Mouse (Mus musculus) embryo, embryonic 10.5 days (tissue): ENCODE data around the gene Wiz.
A peak's percentile ranks its signal among the peaks of the same experiment; 100 is the strongest.

Experiments used
- DNase-seq: peaks from one replicate; pipeline ENCODE4 v3.0.0-alpha.2; 2015; ENCODE audit warnings: low spot score

The Wiz gene

DNA sequence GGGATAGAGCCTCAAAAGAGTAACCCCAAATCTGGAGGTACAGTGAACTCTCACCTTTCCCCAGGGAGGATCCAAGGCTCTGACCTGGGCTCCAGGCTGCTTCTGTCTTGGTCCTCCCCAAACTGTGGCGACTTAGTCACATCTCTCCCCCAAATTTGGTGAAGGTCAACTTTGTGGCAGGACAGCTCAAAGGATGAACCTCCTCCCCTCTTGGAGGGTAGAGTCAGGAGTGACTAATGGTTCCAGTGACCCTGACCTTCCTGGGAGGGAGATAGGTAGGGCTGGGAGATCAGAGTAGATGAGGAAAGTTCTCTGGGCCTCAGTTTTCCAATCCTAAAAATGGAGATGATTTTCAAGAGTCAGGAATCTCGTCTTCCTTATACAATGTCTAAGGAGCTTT is 10.5 kb downstream of the Wiz start:
- DNase-seq, result no peak

DNA sequence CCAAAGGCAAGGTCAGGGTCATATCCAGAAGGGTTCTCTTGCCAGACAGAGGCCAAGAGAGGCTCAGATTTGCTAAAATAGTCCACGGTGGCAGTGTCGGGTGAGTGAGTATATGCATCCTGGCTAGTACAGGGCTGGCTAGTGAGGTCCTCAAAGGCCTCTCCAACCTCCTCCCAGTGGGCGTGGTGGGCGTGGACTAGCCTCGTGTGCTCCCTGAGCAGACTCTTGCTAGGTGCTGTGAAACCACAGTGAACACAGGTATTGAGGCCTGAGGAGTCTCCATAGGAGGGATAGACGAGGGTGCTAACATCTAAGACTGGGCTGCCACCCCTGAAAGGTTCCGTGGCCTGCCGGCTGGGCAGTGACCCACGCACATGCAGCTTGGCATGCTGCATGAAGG is 12.1 kb downstream of the Wiz start:
- no peak for DNase-seq

DNA sequence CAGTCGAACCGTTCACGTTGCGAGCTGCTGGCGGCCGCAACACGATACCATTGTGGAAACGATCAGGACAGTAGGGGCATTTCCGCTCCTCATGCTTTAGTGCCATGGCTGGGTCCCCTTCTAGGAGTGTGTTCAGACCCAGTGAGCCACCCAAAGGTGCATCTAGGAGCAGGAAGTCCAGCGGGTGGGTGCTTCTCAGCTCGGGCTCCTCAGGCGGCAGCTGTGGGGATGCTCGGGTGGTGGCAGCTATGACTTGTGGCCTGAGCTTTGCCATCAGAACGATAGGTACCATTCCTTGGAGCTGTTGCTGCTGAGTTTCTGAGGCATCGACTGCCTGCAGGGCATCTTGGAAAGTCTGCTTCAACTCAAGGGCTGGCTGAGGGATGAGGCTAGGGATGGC is 12.8 kb downstream of the Wiz start:
- no peak for DNase-seq

DNA sequence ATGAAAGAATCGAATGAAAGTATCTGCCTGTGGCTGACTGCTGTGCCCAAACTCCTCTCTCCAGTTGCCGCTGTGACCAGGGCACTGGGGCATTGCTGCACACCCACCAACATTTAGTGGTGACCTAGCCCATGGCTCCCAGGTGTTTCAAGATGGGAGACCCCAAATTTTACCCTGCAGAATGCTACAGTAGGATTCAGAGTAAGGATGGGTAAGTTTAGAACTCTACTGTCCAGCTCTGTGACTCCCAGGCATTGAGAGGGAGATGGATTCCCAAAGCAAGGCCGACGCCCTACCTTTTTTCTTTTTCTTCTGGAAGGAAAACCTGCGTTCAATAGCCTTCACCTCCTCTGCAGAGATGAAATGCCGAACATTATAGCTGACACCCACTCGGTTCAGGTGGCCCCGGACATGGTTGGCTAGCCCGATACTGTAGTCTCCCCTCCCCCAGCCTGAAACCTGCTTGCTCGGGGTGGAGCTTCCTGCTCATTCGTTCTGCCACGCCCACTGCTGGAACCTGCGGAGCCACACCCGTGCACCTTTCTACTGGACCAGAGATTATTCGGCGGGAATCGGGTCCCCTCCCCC is 20.2 kb downstream of the Wiz start:
- DNase-seq, result peak; percentile 55

DNA sequence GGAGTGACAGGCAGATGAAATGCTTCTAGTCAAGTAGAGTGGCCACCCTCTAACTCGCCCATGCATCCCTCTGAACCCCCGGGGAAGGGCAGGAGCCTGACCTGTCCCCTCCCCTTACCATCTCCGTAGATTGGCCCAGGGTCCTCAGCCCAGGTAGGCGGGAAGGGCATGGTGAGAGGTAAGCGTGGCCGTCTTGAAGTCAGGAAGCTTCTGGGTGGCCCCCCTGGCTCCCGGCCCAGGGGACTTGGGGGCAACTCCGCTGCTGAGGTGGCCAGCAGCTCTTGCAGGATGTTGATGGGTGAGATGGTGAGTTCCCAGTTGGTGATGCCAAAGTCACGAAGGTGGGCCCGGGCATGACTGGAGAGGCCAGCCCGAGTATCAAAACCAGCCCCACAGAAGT is 21.5 kb downstream of the Wiz start:
- no peak for DNase-seq

DNA sequence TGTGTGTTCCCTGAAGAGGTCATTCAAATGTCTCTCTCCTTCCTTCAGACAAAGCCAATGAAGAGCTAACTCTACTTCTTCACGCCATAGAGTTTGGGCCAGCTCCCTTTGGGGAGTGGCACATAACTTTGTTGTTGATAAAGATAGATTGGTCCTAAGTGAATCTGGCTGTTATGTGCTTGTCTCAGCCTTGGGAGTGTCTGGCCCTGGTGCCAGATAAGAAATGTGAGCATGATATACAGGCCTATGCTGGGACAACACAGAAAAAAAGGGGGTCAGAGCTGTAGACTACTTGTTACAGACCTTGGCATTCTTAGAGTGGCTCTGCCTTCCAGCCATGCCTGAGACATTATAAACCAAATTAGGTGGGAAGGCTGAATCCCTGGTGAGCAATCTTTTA is 23.9 kb downstream of the Wiz start:
- DNase-seq, result no peak

DNA sequence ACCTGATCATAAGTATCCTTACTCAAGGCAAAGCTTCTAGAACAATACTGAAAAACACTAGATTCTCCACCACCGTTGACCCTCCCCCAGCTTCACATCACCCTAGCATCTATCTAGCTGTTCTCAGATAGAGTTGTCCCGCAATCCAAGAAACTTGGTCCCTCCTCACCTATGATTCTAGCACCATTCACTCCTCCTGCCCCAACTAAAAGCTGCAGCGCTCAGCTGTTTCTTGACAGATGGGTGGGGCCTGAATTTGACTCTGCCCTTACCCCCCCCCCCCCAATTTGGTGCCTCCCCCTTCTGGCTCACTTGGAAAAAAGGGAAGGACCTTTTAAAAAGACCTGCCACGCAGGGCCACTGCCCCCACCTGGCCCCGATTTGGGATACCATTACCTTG is 24.4 kb downstream of the Wiz start:
- DNase-seq, result no peak

DNA sequence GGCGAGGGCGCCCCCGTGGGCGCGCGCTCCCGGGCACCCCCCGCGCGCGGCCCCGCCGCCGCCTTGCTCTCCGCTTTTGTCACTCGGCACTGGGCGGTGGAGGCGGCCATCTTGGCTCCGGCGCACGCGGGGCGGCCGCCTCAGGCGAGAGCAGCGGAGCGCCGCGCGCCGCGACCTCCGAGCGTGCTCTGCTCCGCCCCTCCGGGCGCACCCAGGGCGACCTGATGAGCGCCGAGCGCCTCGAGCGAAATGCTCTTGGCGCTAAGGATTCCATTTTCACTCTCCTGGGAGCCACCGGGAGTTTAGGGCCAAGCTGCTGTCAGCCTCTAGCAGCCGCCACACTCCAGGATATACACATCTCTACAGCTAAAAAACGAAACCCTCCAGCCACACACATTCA is 24.9 kb downstream of the Wiz start:
- peak; percentile 95 for DNase-seq

DNA sequence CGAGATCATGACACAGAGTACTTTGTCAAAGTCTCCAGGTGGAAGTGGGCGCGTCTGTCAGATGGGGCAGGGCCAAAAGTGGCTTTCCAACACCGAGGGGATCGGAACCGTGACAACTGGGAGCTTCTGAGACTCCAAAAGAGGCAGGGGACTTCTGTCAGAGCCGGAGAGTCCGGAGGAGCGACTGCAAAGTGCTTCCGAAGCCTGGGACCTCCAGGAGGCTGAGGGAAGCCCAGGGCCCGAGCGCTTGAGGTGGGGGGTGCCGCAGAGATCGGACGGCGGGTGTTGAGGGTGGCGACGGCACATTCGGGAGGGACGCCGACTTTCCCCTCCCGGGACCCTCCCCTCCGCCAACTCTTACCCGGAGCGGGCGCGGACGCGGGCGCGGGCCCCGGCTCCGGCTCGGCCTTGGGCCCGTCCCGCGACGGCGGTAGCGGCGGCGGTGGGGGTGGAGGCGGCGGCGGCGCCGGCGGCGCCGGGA is 25.4 kb downstream of the Wiz start:
- DNase-seq, result peak; percentile 48

DNA sequence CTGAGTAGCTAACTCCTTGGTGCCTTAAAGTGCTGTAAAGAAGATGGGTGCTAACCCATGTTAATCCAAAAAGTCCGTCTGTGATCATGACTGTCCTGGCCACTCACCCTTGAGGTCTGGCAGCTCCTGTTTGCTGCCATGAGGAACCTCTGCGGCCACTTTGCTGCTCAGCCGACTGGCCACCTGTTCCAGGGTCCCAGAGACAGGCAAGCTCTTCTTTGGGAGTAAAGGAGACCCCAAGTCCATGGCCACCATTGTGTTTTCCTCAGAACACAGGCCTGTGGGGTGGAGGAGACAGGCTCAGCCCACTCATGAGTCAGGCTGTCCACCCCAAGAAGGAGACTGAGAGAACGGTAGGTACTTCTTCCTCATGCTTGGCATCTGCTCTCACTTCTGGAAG is 26.6 kb downstream of the Wiz start:
- DNase-seq, result no peak

DNA sequence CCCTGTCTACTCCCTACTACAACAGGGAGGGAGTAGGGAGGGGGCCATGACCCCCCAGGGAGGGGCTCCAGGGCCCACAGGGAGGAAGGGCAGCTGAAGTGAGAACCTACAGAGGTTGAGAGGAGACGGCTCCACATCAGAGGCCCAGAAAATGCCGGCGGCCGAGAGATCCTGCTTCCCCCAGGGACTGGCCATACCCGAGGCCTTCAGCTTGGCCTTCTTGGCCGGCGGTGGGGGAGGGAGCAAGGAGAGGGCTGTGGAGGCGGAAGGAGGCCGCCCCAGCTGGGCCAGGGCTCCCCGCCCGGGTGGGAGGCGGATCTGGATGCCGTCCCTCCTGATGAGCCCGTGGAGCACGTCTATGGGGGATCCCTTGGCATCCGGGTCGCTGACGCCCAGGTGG is 29.3 kb downstream of the Wiz start:
- DNase-seq, result no peak

DNA sequence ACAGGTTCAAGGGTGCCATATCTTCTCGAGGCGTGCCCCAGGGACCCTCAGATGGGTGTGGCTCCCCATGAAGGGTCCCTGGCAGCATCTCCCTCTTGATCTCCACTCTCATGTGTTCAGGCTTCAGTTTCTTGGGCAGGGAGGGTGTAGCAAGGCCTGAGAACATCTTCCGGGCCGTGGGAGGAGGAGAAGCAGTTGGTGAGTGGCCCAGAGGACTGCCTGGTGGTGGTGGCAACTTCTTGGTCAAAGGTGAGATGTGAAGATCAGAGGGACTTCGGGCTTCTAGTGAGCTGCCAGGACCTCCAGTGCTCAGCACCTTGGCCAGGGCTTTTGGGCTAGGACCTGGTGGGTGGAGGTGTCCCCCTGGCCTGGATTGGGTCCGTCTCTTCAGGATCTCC is 30.3 kb downstream of the Wiz start:
- no peak for DNase-seq

DNA sequence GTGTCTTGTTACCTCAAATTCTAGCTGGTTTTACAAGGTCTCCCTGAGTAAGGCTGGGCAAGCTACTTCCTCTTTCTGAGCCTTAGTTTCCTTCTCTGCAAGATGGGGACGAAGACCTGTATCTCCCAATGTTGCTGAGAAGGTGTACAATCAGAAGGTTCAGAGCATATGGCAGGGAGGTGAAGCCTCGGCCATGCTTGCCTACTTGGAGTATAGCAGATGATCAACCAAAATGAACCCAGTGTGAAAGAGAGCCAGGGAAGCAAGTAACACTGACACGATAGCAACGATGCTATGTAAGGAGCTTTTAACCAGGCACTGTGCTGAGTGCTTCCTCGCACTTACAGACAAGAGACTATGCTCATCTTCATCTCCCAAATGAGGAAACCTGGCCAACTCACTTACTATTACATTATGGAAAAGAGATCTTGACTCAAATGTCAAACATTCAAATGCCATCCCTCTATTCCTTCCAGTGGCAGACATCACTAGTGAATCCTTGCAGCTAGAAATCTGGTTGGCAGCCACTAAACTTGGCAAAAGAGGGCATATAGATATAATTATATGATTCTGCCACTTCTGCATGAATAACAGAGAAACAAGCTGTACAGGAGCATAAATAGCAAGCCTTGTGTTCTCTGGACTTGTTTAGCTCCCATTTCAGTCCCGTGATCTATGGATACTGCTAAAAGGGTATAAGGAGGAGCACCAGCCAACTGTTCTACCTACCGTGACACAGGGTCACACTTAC is 30.9 kb downstream of the Wiz start:
- no peak for DNase-seq

DNA sequence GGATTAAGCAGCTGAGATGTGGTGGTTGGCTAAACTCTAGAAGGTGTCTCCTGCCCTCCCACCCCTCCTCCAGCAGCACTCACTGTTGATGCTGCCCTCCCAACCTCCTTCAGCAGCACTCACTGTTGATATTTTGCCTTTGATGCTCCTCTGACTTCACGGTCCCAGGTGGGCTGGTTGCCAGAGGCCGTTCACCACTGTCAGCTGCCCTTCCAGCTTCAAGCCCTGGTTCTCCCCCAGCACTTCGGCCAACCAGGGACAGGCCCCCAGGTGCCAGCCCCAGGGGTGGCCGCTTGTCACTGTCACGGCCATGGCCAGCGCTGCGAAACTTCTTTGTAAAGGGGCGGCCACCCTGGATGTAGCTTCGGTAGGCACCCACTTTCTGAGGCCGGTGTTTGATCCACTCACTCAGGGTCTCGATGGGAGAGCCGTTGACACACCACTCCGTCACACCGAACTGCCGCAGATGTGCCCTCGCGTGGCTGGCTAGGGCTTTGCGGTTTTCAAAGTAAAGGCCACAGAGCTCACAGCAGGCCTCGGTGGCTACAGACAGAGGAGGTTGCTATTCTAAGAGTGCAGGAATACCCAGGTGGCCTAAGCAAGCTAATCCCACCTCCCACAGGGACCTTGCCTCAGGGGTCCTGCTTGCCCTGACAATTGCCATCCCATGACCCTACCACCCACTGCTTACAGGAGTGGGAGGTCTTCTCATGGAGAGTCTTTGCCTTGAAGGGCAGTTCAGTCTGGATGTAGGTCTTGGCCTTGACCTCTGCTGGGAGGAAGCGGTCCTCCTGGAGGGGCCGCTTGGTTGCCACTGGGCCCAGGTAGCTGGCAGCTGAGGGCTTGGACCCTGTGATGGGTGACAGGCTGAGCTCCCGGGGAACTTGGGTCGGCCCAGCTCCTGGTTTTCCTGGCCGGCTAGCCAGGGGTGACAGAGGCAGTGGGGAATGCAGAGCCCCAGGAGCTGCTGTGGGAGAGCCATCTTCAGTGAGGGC is 32.2 kb downstream of the Wiz start:
- DNase-seq, result no peak

DNA sequence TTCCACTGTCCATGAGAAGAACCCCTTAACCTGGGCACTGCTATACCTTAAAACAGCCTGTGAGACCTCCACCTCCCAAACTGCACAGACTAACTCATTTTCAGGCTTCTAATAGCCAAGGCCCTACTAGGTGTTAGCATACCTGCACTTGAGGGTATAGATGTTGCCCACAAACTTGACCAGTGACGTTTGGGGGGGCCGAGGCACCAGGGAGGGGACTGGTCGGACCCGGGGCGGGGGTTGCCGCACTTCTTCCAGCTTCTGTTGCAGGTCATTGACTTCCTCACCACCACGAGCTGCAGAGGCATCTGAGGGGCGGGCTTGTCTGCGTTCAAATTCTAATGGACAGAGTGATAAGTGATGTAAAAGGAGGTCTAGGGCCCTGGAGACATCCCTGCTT is 33.0 kb downstream of the Wiz start:
- no peak for DNase-seq

DNA sequence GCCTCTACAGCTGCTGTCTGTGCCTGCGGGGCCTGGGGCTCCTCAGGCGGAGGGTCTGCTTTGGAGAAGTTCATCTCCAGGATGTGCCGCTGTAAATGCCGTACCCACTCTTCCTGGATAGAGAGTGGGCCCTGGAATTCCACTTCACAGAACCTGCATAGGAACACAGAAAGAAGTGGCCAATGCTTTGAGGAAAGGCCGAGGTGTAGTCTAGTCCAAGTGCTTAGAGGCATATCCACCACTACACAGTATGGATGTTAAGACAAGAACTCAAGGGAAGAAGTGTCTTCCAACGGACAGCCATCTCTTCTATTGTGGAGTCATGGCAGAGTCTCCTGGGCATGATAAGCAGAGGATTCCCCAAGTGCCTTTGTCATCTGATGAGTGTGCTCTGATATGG is 34.2 kb downstream of the Wiz start:
- DNase-seq, result no peak

DNA sequence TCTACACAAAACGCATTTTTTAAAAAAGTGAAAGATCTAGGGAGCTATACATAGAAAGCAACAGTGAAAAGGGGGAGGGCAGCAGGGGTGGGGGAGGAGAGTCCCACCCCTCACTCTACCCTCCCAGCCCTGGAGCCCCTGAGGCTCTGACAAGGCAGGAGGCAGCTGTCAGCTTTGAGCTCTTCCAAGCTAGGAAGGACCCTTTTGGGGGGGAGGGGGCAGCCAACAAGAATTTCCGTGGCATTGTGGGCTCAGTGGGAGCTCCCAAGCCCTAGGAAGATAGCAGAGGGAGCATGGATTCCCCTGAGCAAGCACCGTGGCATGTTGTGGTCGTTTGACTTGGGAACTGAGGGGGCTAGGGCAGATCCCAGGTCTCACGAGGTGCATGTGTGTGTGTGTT is 35.0 kb downstream of the Wiz start:
- DNase-seq, result no peak

DNA sequence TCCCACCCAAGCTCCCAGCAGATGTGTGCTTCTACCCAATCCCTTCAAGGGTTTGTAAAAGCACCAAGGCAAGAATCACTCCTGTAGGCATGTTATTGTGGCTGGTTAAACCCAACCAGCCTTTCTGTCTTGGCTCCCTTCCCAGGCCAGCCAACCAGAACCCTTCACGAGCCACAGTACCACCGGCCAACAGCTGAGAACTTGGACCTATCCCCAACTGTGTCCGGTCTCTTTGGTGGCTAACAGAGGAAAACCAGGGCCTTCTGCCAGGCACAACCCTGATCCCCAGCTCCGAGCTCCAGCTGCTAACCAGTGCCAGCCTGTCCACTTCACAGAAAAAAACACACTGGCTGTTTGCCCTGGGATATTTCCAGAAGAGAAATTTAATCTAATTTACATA is 35.5 kb downstream of the Wiz start:
- no peak for DNase-seq

DNA sequence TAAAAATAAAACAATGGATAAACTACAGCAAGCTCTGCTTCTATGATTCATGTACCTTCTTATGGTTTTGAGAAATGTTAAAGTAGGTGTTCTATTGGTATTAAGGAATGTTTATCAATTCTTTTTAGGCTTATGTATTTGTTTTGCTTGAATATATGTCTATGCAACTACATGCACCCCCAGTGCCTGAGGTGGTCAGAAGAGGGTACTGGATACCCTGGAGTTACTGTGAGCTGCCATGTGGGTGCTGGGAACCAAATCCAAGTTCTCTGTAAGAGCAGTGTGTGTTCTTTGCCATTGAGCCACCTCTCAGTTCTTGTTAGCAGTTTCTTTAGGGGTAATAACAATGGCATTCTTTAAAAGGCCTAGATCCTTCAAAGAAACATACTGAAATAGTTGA is 37.5 kb downstream of the Wiz start:
- no peak for DNase-seq

DNA sequence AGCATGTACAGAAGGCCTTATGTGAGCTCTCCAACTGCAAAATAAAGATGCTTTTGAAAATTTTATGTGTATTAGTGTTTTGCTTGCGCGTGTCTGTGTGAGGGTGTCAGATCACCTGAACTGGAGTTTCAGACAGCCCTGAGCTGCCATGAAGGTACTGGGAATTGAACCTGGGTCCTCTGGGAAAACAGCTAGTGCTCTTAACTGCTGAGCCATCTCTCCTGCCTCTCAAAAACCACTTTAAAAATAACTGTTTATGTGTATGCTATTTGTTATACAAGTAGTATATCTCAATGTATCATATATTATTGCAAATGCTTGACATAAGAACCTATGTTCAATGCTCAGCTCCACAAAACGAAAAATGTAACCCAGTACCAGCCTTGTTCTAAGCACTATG is 38.0 kb downstream of the Wiz start:
- no peak for DNase-seq

DNA sequence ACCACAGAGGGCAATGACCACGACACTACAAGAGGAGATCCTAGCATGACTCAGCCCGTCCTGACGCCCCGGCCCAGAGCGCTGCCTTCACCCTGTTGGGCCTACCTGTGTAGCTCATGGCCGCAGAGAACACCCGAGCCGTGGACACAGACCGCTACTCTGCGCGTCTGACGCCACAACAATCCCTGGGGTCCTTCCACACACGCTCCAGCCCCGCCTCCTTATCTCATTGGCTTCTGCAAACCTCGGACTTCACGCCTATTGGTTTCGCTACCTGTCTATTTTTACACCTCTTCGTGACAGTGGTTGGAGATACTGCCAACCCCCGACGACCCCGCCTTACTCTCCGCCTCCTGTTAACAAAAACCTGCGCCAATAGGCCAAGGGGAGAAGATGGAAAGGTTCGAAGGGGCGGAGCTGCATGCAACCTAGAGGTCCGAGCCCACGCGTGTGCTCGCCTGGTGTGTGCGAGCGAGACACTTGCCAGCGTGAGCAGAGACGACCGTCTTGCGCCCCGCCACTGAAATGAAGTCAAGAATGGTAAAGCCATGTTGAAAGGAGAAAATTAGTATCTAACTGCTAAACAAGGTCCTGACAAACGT is 38.8 kb downstream of the Wiz start, which contains the start of gene Akap8l:
Gene Akap8l (minus strand): TSS at position 226 of the 602 bp plus-strand sequence.
- DNase-seq, result peak; percentile 99

DNA sequence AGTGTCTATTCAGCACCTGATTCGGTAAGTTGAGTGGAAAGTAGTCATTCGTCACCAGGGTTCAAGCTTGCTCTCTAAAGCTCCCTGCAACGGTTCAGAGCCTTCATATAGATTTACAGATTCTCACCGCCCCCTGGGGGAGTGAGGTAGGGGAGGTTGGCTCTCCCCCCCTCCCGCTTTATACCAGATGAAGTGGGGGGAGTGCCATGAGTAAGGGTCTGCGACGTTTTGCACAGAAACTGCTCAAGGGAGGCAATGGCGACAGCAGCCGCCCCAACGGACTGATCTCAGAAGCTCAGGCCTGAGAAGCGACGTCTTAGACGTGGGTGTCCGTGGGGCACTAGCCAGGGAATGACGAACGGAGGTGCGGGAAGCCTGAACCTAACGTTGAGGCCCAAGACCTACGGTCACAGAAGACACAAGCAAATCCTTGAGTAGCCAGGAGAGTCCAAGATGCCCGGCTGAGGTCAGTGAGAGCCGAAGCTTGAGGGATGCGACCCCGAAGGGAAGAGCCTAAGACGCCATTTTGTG is 39.3 kb downstream of the Wiz start:
- no peak for DNase-seq
